Mouse (Mus musculus): ENCODE results near the gene Gpr84.

Gene Gpr84

GRCm38 (mm10) chr15:103335488-103336235, 25.2 kb upstream of the Gpr84 start:
- DNase-seq: no peak

- no peak for DNase-seq
Measured at GRCm38 (mm10) chr15:103335040-103335439, 24.6 kb upstream of the Gpr84 start.

DNA sequence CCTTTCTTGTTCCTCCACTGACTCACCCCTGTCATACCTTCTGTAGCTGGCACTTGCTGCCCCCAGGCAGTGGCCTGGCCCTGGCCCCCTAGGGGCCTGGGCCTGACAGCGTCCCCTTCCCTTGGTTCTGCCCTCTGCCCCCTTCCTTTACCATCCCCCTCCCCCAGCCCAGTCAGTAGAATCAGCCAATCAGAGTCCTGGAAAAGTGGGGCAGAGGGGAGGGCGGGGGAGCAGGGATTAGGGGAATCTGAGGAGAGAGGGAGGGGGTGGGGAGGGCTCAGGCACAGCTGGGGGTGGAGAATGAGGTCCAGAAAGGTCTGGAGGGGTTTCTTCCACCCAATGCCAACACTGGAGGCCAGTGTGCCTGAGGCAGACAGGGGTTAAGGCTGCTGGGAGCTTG, 23.8 kb upstream of the Gpr84 start:
- DNase-seq: no peak

GRCm38 (mm10) chr15:103333738-103334137, 23.3 kb upstream of the Gpr84 start:
- no peak for DNase-seq

DNA sequence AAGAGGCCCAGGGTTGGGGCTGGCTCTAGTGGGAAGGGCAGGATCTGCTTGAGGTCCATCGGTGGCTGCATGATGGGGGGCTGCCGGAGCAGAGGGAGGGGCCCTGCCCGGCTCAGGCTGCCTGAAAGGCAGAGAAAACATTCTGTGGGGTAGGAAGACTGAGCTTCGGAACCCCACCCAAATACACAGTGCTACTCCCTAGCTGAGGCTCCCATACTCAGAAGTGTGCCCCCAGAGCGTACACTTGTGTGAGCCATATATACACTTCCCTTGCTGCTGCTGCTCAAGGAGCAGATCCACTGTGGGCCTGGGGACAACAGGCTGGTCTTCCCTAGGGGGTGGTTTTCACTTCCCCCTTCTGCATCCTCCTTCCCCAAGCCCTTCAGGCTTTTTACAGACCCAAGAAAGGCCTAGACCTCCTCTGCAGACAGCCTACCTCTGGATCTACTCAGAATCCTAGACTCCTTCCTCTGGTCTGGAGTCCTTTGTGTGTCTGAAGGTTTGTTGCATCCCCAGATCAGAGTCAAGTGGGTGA, 22.7 kb upstream of the Gpr84 start:
- DNase-seq: no peak

GRCm38 (mm10) chr15:103323455-103324247, 13.2 kb upstream of the Gpr84 start:
- peak; percentile 94 for DNase-seq

DNA sequence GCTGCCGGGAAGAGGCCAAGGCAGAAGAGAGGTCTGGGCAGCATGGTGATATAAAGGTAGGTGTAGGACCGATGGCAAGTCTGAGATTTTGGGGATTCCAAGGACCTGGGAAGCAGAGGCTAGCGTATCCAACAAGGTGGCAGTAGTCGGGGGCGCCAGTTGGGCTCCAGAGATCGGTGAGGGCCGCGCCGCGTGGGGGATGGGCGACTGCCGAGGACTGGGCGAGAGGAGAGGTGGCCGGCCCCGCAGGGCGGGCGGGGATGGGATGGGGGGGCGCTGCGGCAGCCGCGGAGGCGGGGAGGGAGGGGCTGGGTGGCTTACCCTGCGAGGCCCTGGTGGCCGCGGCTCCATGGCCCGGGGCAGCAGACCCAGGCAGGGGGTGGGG, 12.7 kb upstream of the Gpr84 start:
- no peak for DNase-seq

DNA sequence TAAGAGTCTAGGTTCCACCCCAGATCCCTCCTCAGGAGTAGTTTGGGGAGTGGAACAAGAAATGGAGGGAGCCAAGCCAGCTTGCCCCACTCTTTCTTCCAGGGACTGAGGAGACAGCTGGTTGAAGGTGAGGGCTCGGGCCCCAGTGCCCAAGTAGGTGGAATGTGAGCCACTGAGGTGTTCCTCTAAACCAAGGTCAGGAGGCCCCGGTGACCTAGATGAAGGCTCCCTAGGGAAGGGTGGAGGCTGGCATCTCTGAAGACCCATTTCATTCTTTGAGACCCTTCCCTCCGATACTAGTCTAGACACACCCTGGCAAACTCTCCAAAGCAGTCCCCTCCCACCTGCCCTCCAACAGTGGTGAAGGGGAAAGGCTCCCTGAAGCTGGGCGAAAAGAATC, 12.0 kb upstream of the Gpr84 start:
- DNase-seq: no peak

GRCm38 (mm10) chr15:103321076-103321475, 10.7 kb upstream of the Gpr84 start:
- DNase-seq: peak; percentile 46

DNA sequence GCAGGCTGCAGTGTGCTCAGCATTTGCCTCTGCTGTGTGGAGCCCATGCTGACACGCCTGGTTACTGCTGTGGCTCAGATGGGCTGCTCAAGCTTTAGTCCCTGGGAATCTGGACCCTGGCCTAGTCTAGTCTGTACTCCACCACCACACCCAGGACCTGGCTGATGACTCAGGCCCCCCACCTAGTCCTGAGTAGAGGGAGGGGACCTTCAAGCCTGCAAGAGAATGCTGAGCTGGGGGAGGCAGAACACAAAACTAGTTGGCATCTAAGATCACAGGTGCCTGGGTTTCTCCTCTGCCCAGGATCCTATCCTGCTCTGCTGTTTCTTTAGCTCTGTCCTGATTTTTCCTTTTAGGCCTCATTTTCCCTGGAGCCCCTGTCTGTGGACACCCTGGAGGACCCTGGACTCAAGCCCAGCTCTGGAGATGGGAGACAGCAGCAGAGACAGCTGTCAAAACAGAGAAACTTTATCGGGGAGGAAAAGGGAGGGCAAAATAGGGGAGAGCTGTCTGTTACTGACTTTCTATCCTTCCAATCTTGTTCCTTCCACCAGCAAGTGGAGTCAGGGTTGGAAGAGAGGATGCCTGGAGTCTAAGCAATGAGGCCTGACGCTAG, 7.9 kb upstream of the Gpr84 start:
- no peak for DNase-seq

DNA sequence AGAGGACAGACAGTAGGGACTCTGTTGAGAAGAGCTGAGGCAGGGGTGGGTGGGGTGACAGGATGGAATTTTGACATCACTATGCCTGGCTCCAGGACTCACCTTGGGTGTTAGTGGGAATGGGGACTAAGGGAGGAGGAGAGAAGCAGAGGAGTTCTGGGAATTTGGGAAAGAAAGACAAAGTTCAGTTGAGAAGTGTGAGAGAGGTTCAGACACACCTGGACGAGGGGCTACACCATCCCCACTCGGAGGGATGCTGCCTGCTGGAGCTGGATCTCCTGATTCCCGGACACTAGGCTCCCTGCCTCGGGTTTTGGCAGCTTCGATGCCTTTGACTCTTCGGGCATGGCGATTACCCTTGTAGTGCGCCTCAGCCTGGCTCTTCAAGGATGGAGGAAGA, 7.3 kb upstream of the Gpr84 start:
- DNase-seq: no peak

DNA sequence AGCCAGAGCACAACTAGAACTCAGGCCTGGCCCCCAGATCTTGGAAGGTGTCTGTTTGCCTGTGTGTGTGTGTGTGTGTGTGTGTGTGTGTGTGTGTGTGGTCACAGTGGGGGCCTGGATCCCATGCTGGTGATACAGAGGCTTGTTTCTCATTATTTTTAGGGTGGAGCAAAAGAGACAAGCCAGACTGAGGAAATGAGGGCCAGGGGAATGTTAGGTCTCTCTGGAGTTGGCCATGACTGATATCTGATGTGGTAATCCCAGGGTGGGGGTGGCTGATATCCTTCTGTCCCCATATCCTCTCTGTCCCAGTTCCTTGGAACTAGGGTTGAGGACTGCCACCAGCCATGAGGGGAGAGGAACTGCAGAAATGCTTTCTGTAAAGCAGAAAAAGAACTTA, 6.7 kb upstream of the Gpr84 start:
- DNase-seq: no peak

- DNase-seq: no peak
Measured at GRCm38 (mm10) chr15:103315979-103316776, 5.8 kb upstream of the Gpr84 start.

DNA sequence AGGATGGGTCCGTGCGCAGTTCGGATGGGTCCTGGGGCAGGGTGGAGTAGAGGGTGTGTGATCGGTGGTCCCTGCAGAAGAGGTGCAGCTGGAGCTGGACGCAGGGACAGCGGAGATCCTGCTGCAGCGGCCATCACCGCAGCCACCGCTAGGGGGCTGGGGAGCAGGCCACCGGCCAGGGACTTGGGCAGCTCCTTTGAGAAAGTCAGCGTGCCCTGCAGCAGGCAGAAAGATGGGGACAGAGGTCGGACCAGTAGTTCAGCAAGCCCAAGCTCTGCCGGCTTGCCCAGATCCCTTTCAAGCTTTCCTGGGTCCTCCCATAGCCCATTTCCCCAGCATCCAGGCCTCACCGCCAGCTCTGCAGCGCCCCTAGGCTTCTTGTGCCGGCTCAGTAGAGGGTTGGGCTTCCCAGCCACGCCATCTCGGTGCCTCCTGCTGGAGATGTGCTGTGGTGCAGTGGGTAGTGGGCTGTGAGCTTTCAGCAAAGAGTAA, 4.6 kb upstream of the Gpr84 start:
- DNase-seq: peak; percentile 85

- DNase-seq: no peak
Measured at GRCm38 (mm10) chr15:103314181-103314580, 3.8 kb upstream of the Gpr84 start.

- peak; percentile 72 for DNase-seq
Measured at GRCm38 (mm10) chr15:103313495-103314095, 3.2 kb upstream of the Gpr84 start.

DNA sequence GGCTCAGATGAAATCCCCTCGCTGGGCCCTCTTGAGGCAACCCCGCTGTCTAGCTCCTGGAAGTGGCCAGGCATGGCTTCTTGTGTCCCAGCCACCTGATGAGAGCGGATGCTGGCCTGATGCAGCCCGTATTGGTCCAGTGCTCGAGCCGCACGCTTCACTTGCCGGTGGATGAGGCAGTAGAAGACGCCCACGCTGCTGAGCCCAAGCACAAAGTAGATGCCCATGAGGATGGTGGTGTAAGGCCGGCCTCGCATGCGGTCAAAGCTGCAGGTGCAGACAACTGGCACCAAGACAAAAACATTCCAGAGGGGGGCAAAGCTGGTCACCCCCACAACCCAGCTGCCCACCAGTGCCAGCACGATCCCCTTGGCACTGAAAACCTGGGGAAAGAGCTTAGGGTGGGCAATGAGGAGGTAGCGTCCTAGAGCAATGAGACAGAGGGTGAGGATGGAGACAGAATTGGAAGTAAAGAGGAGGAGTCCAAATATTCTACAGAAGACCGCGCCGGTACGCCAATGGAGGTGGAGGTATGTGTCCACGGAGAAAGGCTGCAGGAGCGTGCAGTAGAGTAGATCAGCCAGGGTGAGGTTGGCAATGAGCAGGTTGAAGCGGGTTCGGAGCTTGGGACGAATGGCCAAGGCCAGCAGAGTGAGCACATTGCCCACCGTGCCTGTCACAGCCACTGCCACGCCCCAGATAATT, 1.4 kb downstream of the Gpr84 start:
- no peak for DNase-seq

DNA sequence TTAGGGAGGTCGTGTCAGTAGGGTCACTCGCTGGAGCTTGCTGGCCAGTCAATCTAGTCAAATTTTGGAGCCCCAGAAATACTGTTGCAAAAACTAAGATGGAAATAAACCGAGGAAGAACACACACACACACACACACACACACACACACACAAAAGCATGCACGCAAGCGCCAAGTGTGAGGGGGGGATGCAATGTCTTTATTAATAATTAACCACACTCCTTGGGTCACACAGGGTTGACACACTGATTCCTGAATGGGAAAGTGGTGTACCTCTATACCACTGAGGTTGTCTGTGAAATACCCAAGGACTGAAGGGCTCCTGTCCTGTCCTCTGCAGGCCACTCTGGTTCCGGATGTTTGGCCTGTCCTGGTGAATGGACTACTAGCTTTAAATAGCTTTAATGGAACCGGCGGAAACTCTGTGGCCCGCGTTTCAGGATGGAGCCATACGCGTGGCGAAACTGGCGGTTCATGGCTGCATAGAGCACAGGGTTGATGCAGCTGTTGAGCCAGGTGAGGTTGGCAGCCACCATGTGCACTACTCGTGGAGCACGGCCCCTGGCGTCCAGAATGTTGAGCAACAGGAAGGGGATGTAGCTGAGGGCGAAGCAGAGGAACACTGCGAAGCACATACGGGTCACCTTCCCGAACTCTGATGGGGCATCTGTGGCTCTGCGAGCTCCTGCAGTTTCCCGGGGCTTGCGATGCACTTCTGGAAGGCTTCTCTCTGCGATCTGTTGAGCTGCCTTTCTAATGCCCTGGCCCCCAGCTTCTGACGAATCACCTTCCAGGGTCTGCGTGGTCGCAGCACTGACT, 2.1 kb downstream of the Gpr84 start:
- DNase-seq: peak; percentile 58

- DNase-seq: peak; percentile 94
Measured at GRCm38 (mm10) chr15:103307125-103307524, 3.3 kb downstream of the Gpr84 start.

Data from kidney, postnatal 14 days (tissue).